Mouse (Mus musculus): ENCODE measurements around the gene Dlgap5. TPM values are rescaled to one million over a fixed set of nuclear protein-coding genes. Genes with fewer than 3 reads are reported as not detected.
"Not testable (repeated sequence)": the region's sequence is repeated elsewhere in the genome, so short reads cannot be mapped to it uniquely, and the experiment has no call there.

The Dlgap5 gene
- polyA plus RNA-seq (2016; fragmentation: Nextera tagmentation; extraction: Ambion mirVana), result 69.0 and 71.0 TPM in 2 replicates

GRCm38 (mm10) chr14:47417775-47418665, at the start of gene Dlgap5:
TSS of gene Dlgap5 (minus strand) at chr14:47418407.
- 3% methylated on average over 36 of the region's 36 CpGs for WGBS
- H3K4me3 ChIP-seq (replicated peaks), result peak within 1 kb of the TSS; percentile 61
- ATAC-seq (ENCODE audit: insufficient number of reproducible peaks, insufficient read depth, low FRiP score, low TSS enrichment, low read depth), result peak; percentile 86
- H3K4me2 ChIP-seq, result peak within 1 kb of the TSS; percentile 79
- H3K27ac ChIP-seq, result 0 out of 2 replicates have a peak within 1 kb of the TSS, but pooled peaks have one; percentile 62
- peaks cover 22% of the 10 kb centered on the region for H3K4me1 ChIP-seq (replicated peaks)
- no peaks in the 10 kb centered on the region for H3K27me3 ChIP-seq
- peak within 1 kb of the TSS; percentile 59 for H3K9ac ChIP-seq (replicated peaks)
- peaks cover 34% of the 10 kb centered on the region for H3K36me3 ChIP-seq
- no peaks in the 10 kb centered on the region for H3K9me3 ChIP-seq

DNA sequence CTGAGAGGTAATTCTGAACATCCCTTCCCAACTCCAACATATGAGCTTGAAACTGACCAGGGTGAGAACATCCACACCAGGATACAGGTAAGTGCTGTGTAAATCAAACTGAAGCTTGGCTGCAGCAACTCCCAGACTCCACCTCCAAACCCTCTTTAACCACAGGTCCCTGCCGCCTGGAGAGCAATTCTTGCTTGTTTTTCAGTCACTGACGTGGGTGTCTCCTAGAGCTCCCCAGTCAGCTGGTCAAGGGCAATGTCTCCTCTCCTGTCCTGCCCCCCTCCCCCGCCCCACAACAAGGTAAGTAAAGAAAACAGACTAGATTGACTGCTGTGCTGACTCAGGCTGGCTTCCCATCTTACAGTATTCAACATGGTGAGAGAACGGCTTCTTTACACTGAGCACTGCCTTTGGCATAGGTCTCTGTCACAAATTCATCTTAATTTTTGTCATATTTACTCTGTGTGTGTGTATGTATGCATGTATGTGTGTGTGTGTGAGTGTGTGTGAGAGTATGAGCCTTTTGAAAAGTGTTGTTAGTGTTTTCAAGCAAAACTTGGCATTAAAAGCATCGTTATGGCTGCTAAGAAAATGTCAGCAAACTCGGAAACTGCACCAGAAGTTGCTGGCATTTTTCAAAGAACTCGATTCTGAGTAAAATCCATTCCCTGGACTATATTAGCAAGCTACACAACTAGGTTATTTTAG, 47.4 kb upstream of the Dlgap5 start:
- H3K4me1 ChIP-seq (replicated peaks), result no peaks in the 10 kb centered on the region
- ATAC-seq (ENCODE audit: insufficient number of reproducible peaks, insufficient read depth, low FRiP score, low TSS enrichment, low read depth), result no peak

DNA sequence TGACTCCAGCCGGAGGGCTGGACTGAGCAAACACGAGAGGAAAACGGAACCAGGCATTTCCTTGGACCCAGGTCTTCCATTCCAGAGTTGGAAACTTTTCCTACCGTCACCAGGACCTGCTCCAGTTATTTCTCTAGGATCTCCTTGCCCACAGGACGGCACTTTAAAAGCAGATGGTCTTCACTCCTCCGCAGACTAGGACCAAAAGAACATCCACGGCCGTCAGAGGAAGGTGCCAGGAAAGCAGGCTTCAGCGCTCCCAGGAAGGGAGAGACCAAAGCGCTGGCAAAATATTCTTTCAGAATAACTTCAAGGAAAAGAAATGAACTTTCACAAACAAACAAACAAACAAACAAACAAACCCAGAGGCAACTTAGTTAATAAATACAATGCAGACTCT, 46.2 kb upstream of the Dlgap5 start:
- 80% methylated on average over 10 of the region's 10 CpGs for WGBS
- Histone ChIP-seq H3K9ac (replicated peaks) (no peak overlapping the region), H3K9me3 (no peaks in the 10 kb centered on the region), H3K27ac (no peak overlapping the region), H3K36me3 (no peaks in the 10 kb centered on the region), H3K4me3 (replicated peaks) (no peak overlapping the region), H3K27me3 (peaks cover 12% of the 10 kb centered on the region; the same call in 1 of the 2 replicates), H3K4me2 (no peak overlapping the region), H3K4me1 (replicated peaks) (no peaks in the 10 kb centered on the region)
- ATAC-seq (ENCODE audit: insufficient number of reproducible peaks, insufficient read depth, low FRiP score, low TSS enrichment, low read depth), result no peak

More for the DNA sequence above, 47.4 kb upstream of the Dlgap5 start:
- Histone ChIP-seq H3K27ac (no peak overlapping the region), H3K9me3 (no peaks in the 10 kb centered on the region), H3K4me2 (no peak overlapping the region), H3K27me3 (peaks cover 12% of the 10 kb centered on the region; the same call in 1 of the 2 replicates), H3K36me3 (no peaks in the 10 kb centered on the region), H3K4me3 (replicated peaks) (no peak overlapping the region), H3K9ac (replicated peaks) (no peak overlapping the region)
- WGBS, result 48% methylated on average over 7 of the region's 7 CpGs

DNA sequence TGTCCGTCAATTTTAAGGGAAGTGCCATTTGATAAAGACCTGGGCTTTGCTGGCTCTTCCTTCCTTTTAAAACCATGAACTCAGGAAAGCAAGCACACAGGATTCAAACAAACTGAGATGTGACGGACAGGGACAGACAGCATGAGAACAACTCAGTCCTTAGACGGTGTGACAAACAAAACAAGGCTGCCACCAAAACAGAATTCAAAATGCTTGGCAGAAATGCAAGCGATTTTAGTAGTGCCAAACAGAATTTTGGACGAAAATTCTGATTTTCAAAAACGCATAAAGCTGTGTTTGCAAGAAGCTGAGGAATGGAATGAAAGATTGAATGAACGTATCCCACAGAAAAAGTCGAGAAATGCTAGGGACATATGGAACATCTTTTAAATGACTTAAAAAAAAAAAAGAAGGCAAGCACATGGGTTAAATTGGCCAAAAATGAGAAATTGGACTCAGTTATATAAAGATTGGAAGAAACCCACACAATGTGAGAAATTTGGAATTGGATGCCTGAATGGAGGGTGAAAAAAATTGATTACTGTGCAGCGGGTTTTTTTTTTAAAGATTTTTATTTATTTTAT, 44.8 kb upstream of the Dlgap5 start:
- WGBS, result 85% methylated on average over 9 of the region's 9 CpGs
- H3K9me3 ChIP-seq, result no peaks in the 10 kb centered on the region
- no peak overlapping the region for H3K4me3 ChIP-seq (replicated peaks)
- no peaks in the 10 kb centered on the region for H3K36me3 ChIP-seq
- ATAC-seq (ENCODE audit: insufficient number of reproducible peaks, insufficient read depth, low FRiP score, low TSS enrichment, low read depth), result no peak
- H3K9ac ChIP-seq (replicated peaks), result no peak overlapping the region
- H3K4me1 ChIP-seq (replicated peaks), result no peaks in the 10 kb centered on the region
- H3K4me2 ChIP-seq, result no peak overlapping the region
- no peak overlapping the region for H3K27ac ChIP-seq
- peaks cover 12% of the 10 kb centered on the region; the same call in 1 of the 2 replicates for H3K27me3 ChIP-seq

DNA sequence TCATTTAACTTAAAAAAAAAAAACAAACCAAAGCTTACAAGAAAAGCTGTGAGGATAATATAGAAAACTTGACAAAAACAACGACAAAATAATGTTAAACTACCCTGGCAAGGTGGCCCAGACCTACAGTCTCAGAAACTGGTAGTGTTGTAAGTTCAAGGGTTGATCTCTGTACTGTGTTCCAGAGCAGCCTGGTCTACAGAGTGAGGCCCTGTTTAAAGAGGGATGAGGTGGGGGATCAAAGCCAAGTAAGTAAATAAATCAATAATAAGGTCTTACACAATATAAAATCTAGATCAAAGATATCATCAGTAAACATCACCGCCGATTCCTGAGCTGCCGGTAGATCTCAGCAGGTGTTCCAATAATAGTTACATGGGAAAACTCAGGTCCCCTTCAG, 44.2 kb upstream of the Dlgap5 start:
- no peak overlapping the region for H3K4me3 ChIP-seq (replicated peaks)
- ATAC-seq (ENCODE audit: insufficient number of reproducible peaks, insufficient read depth, low FRiP score, low TSS enrichment, low read depth), result no peak
- H3K27me3 ChIP-seq, result peaks cover 10% of the 10 kb centered on the region; the same call in 1 of the 2 replicates
- H3K9me3 ChIP-seq, result no peaks in the 10 kb centered on the region
- WGBS, result 82% methylated on average over 4 of the region's 4 CpGs
- no peaks in the 10 kb centered on the region for H3K4me1 ChIP-seq (replicated peaks)
- no peak overlapping the region for H3K9ac ChIP-seq (replicated peaks)
- no peaks in the 10 kb centered on the region for H3K36me3 ChIP-seq
- H3K27ac ChIP-seq, result no peak overlapping the region
- no peak overlapping the region for H3K4me2 ChIP-seq

DNA sequence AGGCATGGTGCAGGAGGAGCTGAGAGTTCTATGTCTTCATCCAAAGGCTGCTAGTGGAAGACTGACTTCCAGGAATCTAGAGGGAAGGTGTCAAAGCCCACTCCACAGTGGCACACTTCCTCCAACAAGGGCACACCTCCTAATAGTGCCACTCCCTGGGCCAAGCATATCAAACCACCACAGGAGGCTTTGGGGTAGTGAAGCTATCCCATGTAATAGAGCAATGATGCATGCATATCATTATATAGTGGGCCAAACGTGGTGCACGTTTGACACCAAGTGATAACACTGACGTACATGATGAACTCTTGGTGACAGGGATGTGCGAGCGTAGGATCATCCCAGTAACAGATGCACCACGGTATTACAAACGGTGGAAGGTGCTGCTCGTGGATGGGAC, 43.8 kb upstream of the Dlgap5 start:
- no peaks in the 10 kb centered on the region for H3K36me3 ChIP-seq
- H3K27me3 ChIP-seq, result peaks cover 6% of the 10 kb centered on the region; the same call in 1 of the 2 replicates
- H3K4me1 ChIP-seq (replicated peaks), result no peaks in the 10 kb centered on the region
- no peak overlapping the region for H3K27ac ChIP-seq
- H3K4me3 ChIP-seq (replicated peaks), result no peak overlapping the region
- no peak overlapping the region for H3K4me2 ChIP-seq
- WGBS, result 86% methylated on average over 8 of the region's 8 CpGs
- ATAC-seq (ENCODE audit: insufficient number of reproducible peaks, insufficient read depth, low FRiP score, low TSS enrichment, low read depth), result no peak
- no peak overlapping the region for H3K9ac ChIP-seq (replicated peaks)
- H3K9me3 ChIP-seq, result no peaks in the 10 kb centered on the region

DNA sequence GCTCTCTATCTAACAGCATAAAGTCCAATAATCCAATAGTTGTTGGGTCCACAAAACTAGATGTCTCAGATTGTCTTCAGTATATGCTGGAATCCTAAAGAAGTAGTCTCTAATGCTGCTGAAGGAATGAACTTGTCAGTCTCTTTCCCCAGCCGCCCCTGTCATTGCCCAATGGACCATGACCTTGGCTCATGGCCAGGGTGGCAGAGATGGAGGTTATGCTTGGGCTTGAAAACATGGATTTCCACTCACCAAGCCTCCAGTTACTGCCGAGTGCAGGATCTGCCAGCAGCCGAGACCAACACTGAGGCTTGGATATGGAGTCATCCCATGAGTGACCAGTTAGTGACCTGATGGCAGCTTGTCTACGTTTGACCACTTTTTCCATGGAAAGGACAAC, 41.3 kb upstream of the Dlgap5 start:
- no peak overlapping the region for H3K27ac ChIP-seq
- 0 out of 2 replicates have a peak, but pooled peaks cover 4% of the 10 kb centered on the region for H3K27me3 ChIP-seq
- 88% methylated on average over 4 of the region's 4 CpGs for WGBS
- H3K4me3 ChIP-seq (replicated peaks), result no peak overlapping the region
- ATAC-seq (ENCODE audit: insufficient number of reproducible peaks, insufficient read depth, low FRiP score, low TSS enrichment, low read depth), result no peak
- H3K4me1 ChIP-seq (replicated peaks), result no peaks in the 10 kb centered on the region
- no peaks in the 10 kb centered on the region for H3K36me3 ChIP-seq
- no peak overlapping the region for H3K4me2 ChIP-seq
- H3K9me3 ChIP-seq, result no peaks in the 10 kb centered on the region
- no peak overlapping the region for H3K9ac ChIP-seq (replicated peaks)

DNA sequence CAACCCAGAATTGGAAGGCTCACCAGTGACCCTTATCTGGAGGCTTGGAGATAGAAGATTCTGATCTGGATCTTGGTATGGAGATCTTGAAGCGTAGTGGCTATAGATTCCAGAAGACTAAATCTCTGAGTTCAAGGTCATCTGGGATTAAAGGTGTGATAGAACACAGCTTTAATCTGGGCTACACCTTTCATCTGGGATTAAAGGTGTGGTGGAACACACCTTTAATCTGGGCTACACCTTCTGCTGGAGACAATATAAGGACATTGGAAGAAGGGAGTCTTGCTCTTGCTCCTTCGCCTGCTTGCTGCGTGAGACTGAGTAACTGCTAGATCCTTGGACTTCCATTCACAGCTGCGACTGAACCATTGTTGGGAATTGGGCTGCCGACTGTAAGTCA, 31.9 kb upstream of the Dlgap5 start, which contains the start of gene Fbxo34:
Fbxo34 (plus strand) TSS at position 301 of the 400 bp plus-strand sequence.
- H3K36me3 ChIP-seq; H3K4me3 ChIP-seq (replicated peaks); H3K4me2 ChIP-seq; H3K9me3 ChIP-seq; ATAC-seq (ENCODE audit: insufficient number of reproducible peaks, insufficient read depth, low FRiP score, low TSS enrichment, low read depth); H3K27me3 ChIP-seq; H3K4me1 ChIP-seq (replicated peaks); H3K9ac ChIP-seq (replicated peaks); H3K27ac ChIP-seq: not testable (repeated sequence)
- 96% methylated on average over 3 of the region's 5 CpGs for WGBS

DNA sequence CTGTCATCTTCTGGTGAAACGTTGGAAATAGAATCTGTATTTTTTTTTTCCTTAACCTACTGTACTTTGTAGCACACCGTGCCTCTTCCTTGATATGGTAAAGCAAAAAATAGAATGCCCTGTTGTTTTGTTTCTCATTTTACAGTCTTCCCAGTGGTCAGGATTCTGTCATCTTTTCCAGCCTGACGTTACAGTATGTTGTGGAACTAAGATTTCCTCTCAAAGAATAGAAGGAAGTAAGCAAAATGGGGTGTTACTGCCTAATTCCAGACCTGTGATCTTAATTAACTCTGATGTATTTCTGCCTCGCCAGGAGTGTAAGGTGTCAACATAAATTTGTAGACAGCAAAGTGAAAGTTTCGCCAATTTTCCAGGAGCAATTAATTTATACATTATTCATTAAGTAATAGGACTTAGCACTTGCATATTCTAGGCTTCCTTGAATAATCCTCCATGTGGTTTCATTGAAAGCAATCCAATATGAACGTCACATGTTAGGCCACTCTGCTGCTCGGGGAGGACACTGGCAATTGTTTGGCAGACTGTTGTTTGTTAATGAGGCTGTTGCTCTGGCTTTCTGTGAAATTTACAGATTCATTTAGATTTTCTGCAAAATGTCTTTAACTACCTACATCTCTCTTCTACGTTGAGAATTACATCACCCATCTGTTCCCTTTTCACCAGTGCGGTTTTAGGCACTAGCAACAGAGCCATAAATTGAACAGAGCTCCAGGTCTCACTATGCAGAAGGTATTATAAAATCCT, 27.3 kb upstream of the Dlgap5 start:
- H3K27ac ChIP-seq, result no peak overlapping the region
- H3K4me1 ChIP-seq (replicated peaks), result no peaks in the 10 kb centered on the region
- no peak overlapping the region for H3K4me2 ChIP-seq
- H3K4me3 ChIP-seq (replicated peaks), result no peak overlapping the region
- H3K9ac ChIP-seq (replicated peaks), result no peak overlapping the region
- H3K27me3 ChIP-seq, result no peaks in the 10 kb centered on the region
- no peak for ATAC-seq (ENCODE audit: insufficient number of reproducible peaks, insufficient read depth, low FRiP score, low TSS enrichment, low read depth)
- no peaks in the 10 kb centered on the region for H3K36me3 ChIP-seq
- 60% methylated on average over 9 of the region's 9 CpGs for WGBS
- peaks cover 10% of the 10 kb centered on the region; the same call in 1 of the 2 replicates for H3K9me3 ChIP-seq

- H3K9ac ChIP-seq (replicated peaks), result no peak overlapping the region
- no peak for ATAC-seq (ENCODE audit: insufficient number of reproducible peaks, insufficient read depth, low FRiP score, low TSS enrichment, low read depth)
- peaks cover 16% of the 10 kb centered on the region; the same call in 1 of the 2 replicates for H3K9me3 ChIP-seq
- WGBS, result 71% methylated on average over 2 of the region's 2 CpGs
- H3K4me3 ChIP-seq (replicated peaks), result no peak overlapping the region
- H3K27ac ChIP-seq, result no peak overlapping the region
- H3K4me1 ChIP-seq (replicated peaks), result no peaks in the 10 kb centered on the region
- no peaks in the 10 kb centered on the region for H3K36me3 ChIP-seq
- no peaks in the 10 kb centered on the region for H3K27me3 ChIP-seq
- no peak overlapping the region for H3K4me2 ChIP-seq
These were observed 26.7 kb upstream of the Dlgap5 start for GRCm38 (mm10) chr14:47444907-47445306.

All from limb, embryonic 12.5 days (tissue).